Mouse (Mus musculus): ENCODE data around the gene Hic1. TPM values are rescaled to one million over a fixed set of nuclear protein-coding genes. Genes with fewer than 3 reads are reported as not detected.

Gene Hic1
- polyA plus RNA-seq, 1 experiment from 2014 or later = 1.3 TPM

DNA sequence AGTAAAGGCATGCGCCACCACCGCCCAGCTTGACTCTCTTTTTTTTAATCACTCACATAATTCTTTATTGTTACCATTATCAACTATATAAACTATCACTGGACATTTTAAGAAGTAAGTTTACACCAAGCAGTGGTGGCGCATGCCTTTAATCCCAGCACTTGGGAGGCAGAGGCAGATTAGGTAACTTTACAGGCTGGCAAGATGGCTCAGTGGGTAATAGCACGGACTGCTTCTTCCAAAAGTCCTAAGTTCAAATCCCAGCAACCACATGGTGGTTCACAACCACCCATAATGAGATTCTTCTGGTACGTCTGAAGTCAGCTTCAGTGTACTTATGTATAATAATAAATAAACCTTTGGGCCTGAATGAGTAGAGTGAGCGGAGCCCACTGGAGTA is 39.8 kb downstream of the Hic1 start:
- WGBS = 98% methylated on average over 6 of the region's 6 CpGs
- Histone ChIP-seq H3K36me3 (ENCODE audit: control insufficient read depth, insufficient read depth, low read length) (no peaks in the 10 kb centered on the region), H3K4me1 (ENCODE audit: control insufficient read depth, insufficient read depth, low read length) (peaks cover 13% of the 10 kb centered on the region), H3K4me3 (ENCODE audit: low read depth, low read length) (no peak overlapping the region), H3K4me2 (ENCODE audit: low read length) (no peak overlapping the region), H3K9me3 (replicated peaks; ENCODE audit: control insufficient read depth, low read length) (no peaks in the 10 kb centered on the region), H3K9ac (ENCODE audit: low read length) (no peak overlapping the region), H3K27ac (ENCODE audit: low read depth, low read length) (no peak overlapping the region), H3K27me3 (replicated peaks; ENCODE audit: control insufficient read depth, insufficient read depth, low read length) (no peaks in the 10 kb centered on the region)
- ATAC-seq (no peak), DNase-seq (ENCODE audit: low spot score) (no peak)

DNA sequence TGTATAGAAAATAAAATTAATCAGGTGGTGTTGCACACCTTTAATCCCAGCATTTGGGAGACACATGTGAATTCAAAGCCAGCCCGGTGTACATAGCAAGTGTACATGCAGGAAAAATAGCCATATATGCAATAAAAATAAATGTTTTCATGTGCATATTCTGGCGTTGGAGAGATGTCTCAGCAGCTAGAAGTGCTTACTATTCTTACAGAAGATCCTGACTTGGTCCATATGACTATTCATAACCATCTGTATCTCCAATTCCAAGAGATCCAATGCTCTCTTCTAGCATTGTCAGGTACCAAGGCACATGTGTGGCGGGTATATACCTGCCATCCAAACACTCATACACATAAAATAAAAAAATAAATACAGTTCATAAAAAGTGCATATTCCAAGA is 42.9 kb downstream of the Hic1 start:
- no peaks in the 10 kb centered on the region for H3K9me3 ChIP-seq (replicated peaks; ENCODE audit: control insufficient read depth, low read length)
- WGBS = 94% methylated on average over 3 of the region's 3 CpGs
- DNase-seq (ENCODE audit: low spot score) (no peak), ATAC-seq (no peak)
- no peaks in the 10 kb centered on the region for H3K27me3 ChIP-seq (replicated peaks; ENCODE audit: control insufficient read depth, insufficient read depth, low read length)
- H3K36me3 ChIP-seq (ENCODE audit: control insufficient read depth, insufficient read depth, low read length) = no peaks in the 10 kb centered on the region
- no peak overlapping the region for H3K4me2 ChIP-seq (ENCODE audit: low read length)
- no peak overlapping the region for H3K4me3 ChIP-seq (ENCODE audit: low read depth, low read length)
- no peak overlapping the region for H3K27ac ChIP-seq (ENCODE audit: low read depth, low read length)
- H3K9ac ChIP-seq (ENCODE audit: low read length) = no peak overlapping the region
- no peaks in the 10 kb centered on the region for H3K4me1 ChIP-seq (ENCODE audit: control insufficient read depth, insufficient read depth, low read length)

DNA sequence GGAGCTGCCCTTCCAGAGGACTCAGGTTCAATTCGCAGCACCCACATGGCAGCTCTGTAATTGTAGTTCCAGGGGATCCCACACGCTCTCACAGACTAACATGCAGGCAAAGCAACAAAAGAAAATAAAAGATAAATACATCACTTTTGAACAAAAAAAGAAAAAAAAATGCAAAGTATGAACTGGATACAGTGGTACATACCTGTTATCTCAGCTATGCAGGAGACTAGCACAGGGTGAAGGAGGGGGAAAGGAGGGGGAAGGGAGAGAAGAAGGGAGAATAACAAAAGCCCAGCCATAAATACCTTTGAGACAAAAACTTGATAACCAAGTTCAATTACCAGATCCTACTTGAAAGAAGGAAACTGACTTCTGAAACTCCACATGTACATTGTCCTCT is 44.9 kb downstream of the Hic1 start:
- Histone ChIP-seq H3K9me3 (replicated peaks; ENCODE audit: control insufficient read depth, low read length) (no peaks in the 10 kb centered on the region), H3K9ac (ENCODE audit: low read length) (no peak overlapping the region), H3K27ac (ENCODE audit: low read depth, low read length) (no peak overlapping the region), H3K36me3 (ENCODE audit: control insufficient read depth, insufficient read depth, low read length) (no peaks in the 10 kb centered on the region), H3K4me2 (ENCODE audit: low read length) (no peak overlapping the region), H3K27me3 (replicated peaks; ENCODE audit: control insufficient read depth, insufficient read depth, low read length) (no peaks in the 10 kb centered on the region), H3K4me1 (ENCODE audit: control insufficient read depth, insufficient read depth, low read length) (no peaks in the 10 kb centered on the region), H3K4me3 (ENCODE audit: low read depth, low read length) (no peak overlapping the region)
- DNase-seq (ENCODE audit: low spot score) (no peak), ATAC-seq (no peak)
- WGBS = 93% methylated on average over 2 of the region's 2 CpGs

DNA sequence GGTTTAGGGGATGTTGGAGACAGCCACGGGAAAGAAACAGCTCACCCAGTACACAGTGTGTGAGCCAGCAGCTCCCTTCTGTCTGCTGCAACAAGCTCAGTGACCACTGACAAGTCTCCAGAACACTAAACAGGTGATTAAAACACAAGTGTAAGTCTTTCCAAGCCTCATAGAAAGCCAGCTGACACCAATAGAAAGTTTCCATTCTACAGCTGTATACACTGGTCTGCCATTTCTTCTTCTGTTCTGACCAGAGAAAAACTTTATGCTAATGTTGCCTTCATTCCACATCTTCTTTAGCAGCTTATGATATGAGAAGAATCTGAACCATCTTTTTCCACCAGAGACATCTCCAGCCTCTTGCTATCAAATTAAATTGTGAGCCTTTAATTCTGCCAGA is 48.0 kb downstream of the Hic1 start:
- Histone ChIP-seq H3K9me3 (replicated peaks; ENCODE audit: control insufficient read depth, low read length) (no peaks in the 10 kb centered on the region), H3K4me3 (ENCODE audit: low read depth, low read length) (no peak overlapping the region), H3K4me1 (ENCODE audit: control insufficient read depth, insufficient read depth, low read length) (no peaks in the 10 kb centered on the region), H3K36me3 (ENCODE audit: control insufficient read depth, insufficient read depth, low read length) (no peaks in the 10 kb centered on the region), H3K27me3 (replicated peaks; ENCODE audit: control insufficient read depth, insufficient read depth, low read length) (no peaks in the 10 kb centered on the region), H3K27ac (ENCODE audit: low read depth, low read length) (no peak overlapping the region; the same call in 1 of the 2 replicates), H3K4me2 (ENCODE audit: low read length) (no peak overlapping the region), H3K9ac (ENCODE audit: low read length) (no peak overlapping the region)
- 67% methylated on average over 1 of the region's 1 CpGs for whole genome bisulfite sequencing
- DNase-seq (ENCODE audit: low spot score) = no peak
- no peak for ATAC-seq

DNA sequence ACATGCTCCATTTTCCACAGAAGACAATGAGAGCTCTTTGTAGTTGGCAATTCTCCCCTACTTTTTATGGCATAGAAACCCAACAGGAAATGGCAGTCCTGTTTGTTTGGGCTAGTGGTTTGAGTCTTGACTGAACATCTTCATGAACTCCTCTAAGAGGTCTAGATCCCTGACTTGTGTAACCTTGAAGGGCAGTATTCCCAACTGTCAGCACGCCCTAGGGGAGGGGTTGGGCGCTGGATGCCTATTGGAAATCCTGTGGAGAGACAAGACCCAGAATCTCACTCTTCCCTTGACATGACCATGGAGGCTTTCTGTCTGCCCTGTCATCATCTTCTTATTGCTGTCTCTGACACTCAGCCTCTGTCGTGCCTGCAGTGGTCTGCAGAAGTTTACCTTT is 49.5 kb downstream of the Hic1 start:
- Histone ChIP-seq H3K36me3 (ENCODE audit: control insufficient read depth, insufficient read depth, low read length) (no peaks in the 10 kb centered on the region), H3K9ac (ENCODE audit: low read length) (no peak overlapping the region), H3K9me3 (replicated peaks; ENCODE audit: control insufficient read depth, low read length) (no peaks in the 10 kb centered on the region), H3K4me3 (ENCODE audit: low read depth, low read length) (no peak overlapping the region), H3K4me2 (ENCODE audit: low read length) (no peak overlapping the region), H3K27ac (ENCODE audit: low read depth, low read length) (no peak overlapping the region), H3K4me1 (ENCODE audit: control insufficient read depth, insufficient read depth, low read length) (no peaks in the 10 kb centered on the region), H3K27me3 (replicated peaks; ENCODE audit: control insufficient read depth, insufficient read depth, low read length) (no peaks in the 10 kb centered on the region)
- DNase-seq (ENCODE audit: low spot score) (no peak), ATAC-seq (no peak)
- 92% methylated on average over 3 of the region's 3 CpGs for WGBS

DNA sequence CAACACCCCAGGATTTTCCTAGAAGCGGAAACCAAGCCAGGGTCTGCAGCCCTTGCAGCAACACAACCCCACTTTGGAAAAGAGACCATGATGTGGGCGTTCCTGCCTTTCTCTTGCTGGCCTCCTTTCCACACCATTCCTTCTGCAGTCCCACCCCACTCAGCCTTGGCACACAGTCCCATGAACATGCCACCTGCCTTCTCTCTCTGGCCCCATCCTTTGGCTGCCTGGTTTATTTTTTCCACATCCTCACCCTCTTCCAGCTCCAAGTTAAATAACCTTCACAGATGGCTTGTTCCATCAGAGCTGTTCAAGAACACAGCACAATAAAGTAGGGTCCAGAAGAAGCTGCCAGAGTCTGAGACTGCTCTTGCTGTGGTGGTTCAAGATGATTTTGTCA is 50.0 kb downstream of the Hic1 start:
- ATAC-seq (no peak), DNase-seq (ENCODE audit: low spot score) (no peak)
- WGBS = 89% methylated on average over 2 of the region's 2 CpGs
- no peaks in the 10 kb centered on the region for H3K4me1 ChIP-seq (ENCODE audit: control insufficient read depth, insufficient read depth, low read length)
- no peak overlapping the region for H3K4me3 ChIP-seq (ENCODE audit: low read depth, low read length)
- H3K9me3 ChIP-seq (replicated peaks; ENCODE audit: control insufficient read depth, low read length) = no peaks in the 10 kb centered on the region
- no peak overlapping the region for H3K9ac ChIP-seq (ENCODE audit: low read length)
- H3K27ac ChIP-seq (ENCODE audit: low read depth, low read length) = no peak overlapping the region
- no peak overlapping the region for H3K4me2 ChIP-seq (ENCODE audit: low read length)
- H3K27me3 ChIP-seq (replicated peaks; ENCODE audit: control insufficient read depth, insufficient read depth, low read length) = no peaks in the 10 kb centered on the region
- no peaks in the 10 kb centered on the region for H3K36me3 ChIP-seq (ENCODE audit: control insufficient read depth, insufficient read depth, low read length)

DNA sequence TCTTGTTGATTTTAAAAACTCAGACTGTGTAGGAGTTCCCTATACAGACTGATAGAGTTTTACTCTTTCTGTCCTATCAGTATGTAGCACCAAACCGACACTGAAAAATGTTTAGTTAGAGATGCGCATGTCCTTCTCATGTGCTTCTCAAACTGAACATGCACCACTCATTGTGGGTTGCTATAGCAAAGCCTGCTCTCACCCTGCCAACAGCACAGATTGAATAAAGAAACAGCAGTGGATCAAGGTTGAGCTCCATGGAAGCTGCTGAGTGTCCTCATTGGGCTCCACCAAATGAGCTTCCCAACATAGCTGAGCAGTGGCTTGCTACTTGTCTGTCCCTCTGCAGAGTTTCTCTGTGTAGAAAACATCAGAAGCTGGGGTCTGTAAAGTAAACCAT is 51.2 kb downstream of the Hic1 start:
- H3K9me3 ChIP-seq (replicated peaks; ENCODE audit: control insufficient read depth, low read length) = no peaks in the 10 kb centered on the region
- no peaks in the 10 kb centered on the region for H3K27me3 ChIP-seq (replicated peaks; ENCODE audit: control insufficient read depth, insufficient read depth, low read length)
- H3K4me2 ChIP-seq (ENCODE audit: low read length) = no peak overlapping the region
- no peaks in the 10 kb centered on the region for H3K4me1 ChIP-seq (ENCODE audit: control insufficient read depth, insufficient read depth, low read length)
- no peak overlapping the region for H3K9ac ChIP-seq (ENCODE audit: low read length)
- 97% methylated on average over 2 of the region's 2 CpGs for WGBS
- H3K27ac ChIP-seq (ENCODE audit: low read depth, low read length) = no peak overlapping the region
- DNase-seq (ENCODE audit: low spot score) = no peak
- H3K4me3 ChIP-seq (ENCODE audit: low read depth, low read length) = no peak overlapping the region
- H3K36me3 ChIP-seq (ENCODE audit: control insufficient read depth, insufficient read depth, low read length) = no peaks in the 10 kb centered on the region
- ATAC-seq = no peak

DNA sequence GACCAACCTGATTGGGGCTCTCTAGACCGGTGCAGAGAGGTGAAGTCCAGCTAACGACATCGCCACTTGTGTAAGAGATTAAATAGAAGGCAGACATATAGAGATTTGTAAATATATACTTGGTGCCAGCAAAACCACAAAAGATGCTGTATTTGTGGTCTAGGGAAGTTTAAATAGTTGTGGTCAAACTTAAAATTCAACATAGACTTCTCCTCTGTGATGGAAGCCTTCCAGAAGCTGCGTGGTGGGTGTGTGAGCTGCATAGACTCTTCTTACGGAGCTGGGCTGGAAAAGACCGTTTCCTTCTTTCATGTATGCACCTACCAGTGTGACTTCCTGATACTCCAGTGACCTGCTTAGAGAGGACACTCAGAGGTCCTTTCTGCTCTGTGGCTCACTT is 52.9 kb downstream of the Hic1 start:
- Histone ChIP-seq H3K4me2 (ENCODE audit: low read length) (no peak overlapping the region), H3K9me3 (replicated peaks; ENCODE audit: control insufficient read depth, low read length) (no peaks in the 10 kb centered on the region), H3K36me3 (ENCODE audit: control insufficient read depth, insufficient read depth, low read length) (no peaks in the 10 kb centered on the region), H3K4me3 (ENCODE audit: low read depth, low read length) (no peak overlapping the region), H3K9ac (ENCODE audit: low read length) (no peak overlapping the region), H3K27me3 (replicated peaks; ENCODE audit: control insufficient read depth, insufficient read depth, low read length) (no peaks in the 10 kb centered on the region), H3K4me1 (ENCODE audit: control insufficient read depth, insufficient read depth, low read length) (no peaks in the 10 kb centered on the region), H3K27ac (ENCODE audit: low read depth, low read length) (no peak overlapping the region)
- 82% methylated on average over 6 of the region's 6 CpGs for WGBS
- ATAC-seq (no peak), DNase-seq (ENCODE audit: low spot score) (no peak)
